Mouse (Mus musculus) MEL (cell line): Measurements from ENCODE around the gene Tdrd12. TPM values are rescaled to one million over a fixed set of nuclear protein-coding genes. Genes with fewer than 3 reads are reported as not detected.
A peak's percentile ranks its signal among the peaks of the same experiment; 100 is the strongest.

ENCODE experiments used
- DNase-seq: peaks from one replicate; pipeline ENCODE4 v3.0.0; 2011; ENCODE audit warnings: low read depth, low spot score
- H3K27ac ChIP-seq: 2 replicates; pipeline ENCODE4 v1.5.1; 2012; ENCODE audit warnings: low read depth, mild to moderate bottlenecking, control low read depth, low read length, moderate library complexity; ENCODE audit not compliant: control insufficient read depth
- H3K27me3 ChIP-seq, 2 experiments: fragments of 150-350 bp in 1 of 2; sonication (generic) in 1 of 2; 2 replicates each; pipeline ENCODE4 v1.6.1; 2012; ENCODE audit warnings: low read length in 2 of 2, mild to moderate bottlenecking in 2 of 2, improper control_type of control experiment in 1 of 2, moderate library complexity in 1 of 2; ENCODE audit not compliant: insufficient read depth in 2 of 2, control insufficient read depth in 1 of 2
- H3K36me3 ChIP-seq, 2 experiments: 2 replicates each; pipeline ENCODE4 v1.6.1; 2012 to 2014; ENCODE audit warnings: low read length in 2 of 2, improper control_type of control experiment in 1 of 2, inconsistent platforms in 1 of 2, mild to moderate bottlenecking in 1 of 2; ENCODE audit not compliant: insufficient read depth in 2 of 2, control insufficient read depth in 1 of 2
- H3K4me1 ChIP-seq, 2 experiments: fragments of 150-350 bp in 1 of 2; sonication (generic) in 1 of 2; 2 replicates each; pipeline ENCODE4 v1.6.1; 2012; ENCODE audit warnings: low read length in 2 of 2, improper control_type of control experiment in 1 of 2, mild to moderate bottlenecking in 1 of 2; ENCODE audit not compliant: insufficient read depth in 2 of 2, control insufficient read depth in 1 of 2
- H3K4me3 ChIP-seq, 2 experiments: fragments of 150-350 bp in 1 of 2; sonication (generic) in 1 of 2; 2 replicates each; pipeline ENCODE4 v1.5.1; 2012; ENCODE audit warnings: low read depth in 2 of 2, low read length in 2 of 2, mild to moderate bottlenecking in 2 of 2, moderate library complexity in 2 of 2, control low read depth in 1 of 2, improper control_type of control experiment in 1 of 2; ENCODE audit not compliant: control insufficient read depth in 1 of 2, insufficient read depth in 1 of 2
- H3K79me2 ChIP-seq: 2 replicates; pipeline ENCODE4 v1.6.1; 2012; ENCODE audit warnings: mild to moderate bottlenecking, low read length, moderate library complexity; ENCODE audit not compliant: control insufficient read depth, poor library complexity, insufficient read depth
- H3K9ac ChIP-seq: 2 replicates; pipeline ENCODE4 v1.6.1; 2012; ENCODE audit warnings: low read depth, mild to moderate bottlenecking, control low read depth, low read length, moderate library complexity; ENCODE audit not compliant: control insufficient read depth, poor library complexity, severe bottlenecking
- H3K9me3 ChIP-seq: fragments of 150-350 bp; sonication (generic); replicated peaks from 2 replicates; pipeline ENCODE4 v1.6.1; 2012; ENCODE audit warnings: mild to moderate bottlenecking, low read length, improper control_type of control experiment, moderate library complexity; ENCODE audit not compliant: insufficient read depth
- CHD1 ChIP-seq: IDR thresholded peaks from 2 replicates; pipeline ENCODE4 v1.6.1; 2012; ENCODE audit warnings: low read depth, mild to moderate bottlenecking, inconsistent platforms, low read length, improper control_type of control experiment
- CTCF ChIP-seq, 3 experiments: IDR thresholded peaks in 2 of 3; conservative IDR thresholded peaks in 1 of 3; 2 replicates each; pipeline ENCODE4 v1.5.1; 2011 to 2012; ENCODE audit warnings: low read length in 3 of 3, low read depth in 2 of 3, mild to moderate bottlenecking in 2 of 3, improper control_type of control experiment in 1 of 3, inconsistent platforms in 1 of 3, mixed read lengths in 1 of 3, moderate library complexity in 1 of 3; ENCODE audit not compliant: control insufficient read depth in 1 of 3, insufficient read depth in 1 of 3, poor library complexity in 1 of 3, severe bottlenecking in 1 of 3
- ETS1 ChIP-seq: IDR thresholded peaks from 2 replicates; pipeline ENCODE4 v1.6.1; 2012; ENCODE audit warnings: low read depth, mild to moderate bottlenecking, inconsistent platforms, low read length, improper control_type of control experiment, moderate library complexity
- GABPA ChIP-seq: IDR thresholded peaks from 2 replicates; pipeline ENCODE4 v1.6.1; 2012; ENCODE audit warnings: low read depth, mild to moderate bottlenecking, inconsistent platforms, low read length, improper control_type of control experiment, moderate library complexity
- GATA1 ChIP-seq: IDR thresholded peaks from 2 replicates; pipeline ENCODE4 v1.6.1; 2011; ENCODE audit warnings: low read depth, low read length, improper control_type of control experiment
- JUND ChIP-seq: IDR thresholded peaks from 2 replicates; pipeline ENCODE4 v1.6.1; 2011; ENCODE audit warnings: low read depth, mild to moderate bottlenecking, improper control_type of control experiment, low read length
- MAX ChIP-seq: IDR thresholded peaks from 2 replicates; pipeline ENCODE4 v1.6.1; 2011; ENCODE audit warnings: low read length, improper control_type of control experiment
- MAZ ChIP-seq: IDR thresholded peaks from 2 replicates; pipeline ENCODE4 v1.6.1; 2012; ENCODE audit warnings: low read depth, mild to moderate bottlenecking, inconsistent platforms, low read length, improper control_type of control experiment
- MYC ChIP-seq: IDR thresholded peaks from 2 replicates; pipeline ENCODE4 v1.6.1; 2011; ENCODE audit warnings: low read depth, mild to moderate bottlenecking, low read length, improper control_type of control experiment, moderate library complexity
- NRF1 ChIP-seq: IDR thresholded peaks from 2 replicates; pipeline ENCODE4 v1.6.1; 2014; ENCODE audit warnings: low read depth, mild to moderate bottlenecking, inconsistent platforms, low read length, improper control_type of control experiment, moderate library complexity; ENCODE audit not compliant: poor library complexity, insufficient read depth, severe bottlenecking
- POLR2AphosphoS2 ChIP-seq: IDR thresholded peaks from 2 replicates; pipeline ENCODE4 v1.6.1; 2011; ENCODE audit warnings: low read length, improper control_type of control experiment
- SMC3 ChIP-seq: IDR thresholded peaks from 2 replicates; pipeline ENCODE4 v1.6.1; 2011; ENCODE audit warnings: low read depth, low read length, improper control_type of control experiment
- TBP ChIP-seq: IDR thresholded peaks from 2 replicates; pipeline ENCODE4 v1.8.0; 2011; ENCODE audit warnings: low read depth, low read length, improper control_type of control experiment
- UBTF ChIP-seq: IDR thresholded peaks from 2 replicates; pipeline ENCODE4 v1.6.1; 2012; ENCODE audit warnings: low read depth, mild to moderate bottlenecking, inconsistent platforms, low read length, improper control_type of control experiment, moderate library complexity, borderline replicate concordance; ENCODE audit not compliant: insufficient read depth
- USF2 ChIP-seq, 2 experiments: IDR thresholded peaks; 2 replicates each; pipeline ENCODE4 v1.6.1; 2011 to 2012; ENCODE audit warnings: improper control_type of control experiment in 2 of 2, low read length in 2 of 2, borderline replicate concordance in 1 of 2, inconsistent platforms in 1 of 2, low read depth in 1 of 2, mild to moderate bottlenecking in 1 of 2; ENCODE audit not compliant: insufficient read depth in 1 of 2
- ZC3H11A ChIP-seq: IDR thresholded peaks from 2 replicates; pipeline ENCODE4 v1.6.1; 2012; ENCODE audit warnings: low read depth, mild to moderate bottlenecking, inconsistent platforms, low read length, improper control_type of control experiment
- polyA plus RNA-seq, 2 experiments: library from polyadenylated mRNA; stranded (reverse) in 1 of 2; unstranded in 1 of 2; fragments of >175 nt in 1 of 2; fragments of >200 nt in 1 of 2; gene quantifications; 2 replicates each; pipeline versions ENCODE4 v1.2.1 to v1.2.4; 2012; ENCODE audit warnings: low replicate concordance in 2 of 2, low read depth in 1 of 2; ENCODE audit not compliant: insufficient read length in 2 of 2, insufficient read depth in 1 of 2, missing spikeins in 1 of 2
- total RNA-seq: library from RNA; depleted of rRNA; stranded (reverse); fragments of 300-350 nt; gene quantifications from 2 replicates; pipeline ENCODE4 v1.2.3, GENCODE M21; 2012

Gene Tdrd12
- total and polyA plus RNA-seq, 3 experiments = 0.25 to 0.50 TPM; not detected in 1

- H3K36me3 ChIP-seq = no peaks in the 10 kb centered on the region
- H3K27me3 ChIP-seq = peaks cover 2 to 5% of the 10 kb centered on the region in 2 experiments; a peak in 3 of 4 replicates
- H3K9ac ChIP-seq = no peak within 1 kb of the TSS
- no peak within 1 kb of the TSS for H3K4me3 ChIP-seq
- H3K9me3 ChIP-seq = no peaks in the 10 kb centered on the region
- H3K27ac ChIP-seq = no peak within 1 kb of the TSS
- no peaks in the 10 kb centered on the region for H3K79me2 ChIP-seq
- no peak for TF ChIP-seq USF2 (IDR thresholded peaks at IDR 0.05; ENCODE audit: borderline replicate concordance in 1 of 2, insufficient read depth in 1 of 2, low read depth in 1 of 2, low read length in 2 of 2)
- TF ChIP-seq ETS1 = no peak
- no peak for TF ChIP-seq CTCF (IDR thresholded peaks at IDR 0.05 in 2 of 3, conservative IDR thresholded peaks at IDR 0.05 in 1 of 3; ENCODE audit: control insufficient read depth in 1 of 3, insufficient read depth in 1 of 3, low read depth in 2 of 3, low read length in 3 of 3, poor library complexity in 1 of 3, severe bottlenecking in 1 of 3)
- TF ChIP-seq SMC3 = no peak
- no peak for TF ChIP-seq CHD1
- TF ChIP-seq UBTF = no peak
- no peak for TF ChIP-seq MAZ
- TF ChIP-seq MYC = no peak
- TF ChIP-seq JUND = no peak
- no peak for TF ChIP-seq MAX
- peak; percentile 13 for DNase-seq
- no peaks in the 10 kb centered on the region for H3K4me1 ChIP-seq
These were observed 89.3 kb downstream of the Tdrd12 start, which contains the start of gene Slc7a9 for GRCm38 (mm10) chr7:35447996-35448846. Slc7a9 (plus strand) TSS chr7:35448796.

GRCm38 (mm10) chr7:35447501-35447900 is 90.0 kb downstream of the Tdrd12 start:
- no peak overlapping the region for H3K27ac ChIP-seq
- no peak overlapping the region for H3K4me3 ChIP-seq
- no peaks in the 10 kb centered on the region for H3K4me1 ChIP-seq
- TF ChIP-seq TBP = no peak
- no peak for TF ChIP-seq GABPA
- no peak for TF ChIP-seq NRF1
- TF ChIP-seq ZC3H11A = no peak
- no peak for TF ChIP-seq UBTF
- no peak for TF ChIP-seq GATA1
- TF ChIP-seq POLR2AphosphoS2 = no peak
- no peaks in the 10 kb centered on the region for H3K36me3 ChIP-seq
- no peak overlapping the region for H3K9ac ChIP-seq
- no peak for DNase-seq
- H3K79me2 ChIP-seq = no peaks in the 10 kb centered on the region
- no peaks in the 10 kb centered on the region for H3K9me3 ChIP-seq
- H3K27me3 ChIP-seq = peaks cover 2 to 5% of the 10 kb centered on the region in 2 experiments; a peak in 3 of 4 replicates
